Mouse (Mus musculus): ENCODE measurements at regions not wholly inside any gene's neighbourhood (a gene's known extent, or its start where the extent isn't known, plus 50 kb on each side); places are given as distances from the start of the nearest gene placed in this dataset.
A peak's percentile ranks its signal among the peaks of the same experiment; 100 is the strongest.
"Not testable (repeated sequence)": the region's sequence is repeated elsewhere in the genome, so short reads cannot be mapped to it uniquely, and the experiment has no call there.

DNA sequence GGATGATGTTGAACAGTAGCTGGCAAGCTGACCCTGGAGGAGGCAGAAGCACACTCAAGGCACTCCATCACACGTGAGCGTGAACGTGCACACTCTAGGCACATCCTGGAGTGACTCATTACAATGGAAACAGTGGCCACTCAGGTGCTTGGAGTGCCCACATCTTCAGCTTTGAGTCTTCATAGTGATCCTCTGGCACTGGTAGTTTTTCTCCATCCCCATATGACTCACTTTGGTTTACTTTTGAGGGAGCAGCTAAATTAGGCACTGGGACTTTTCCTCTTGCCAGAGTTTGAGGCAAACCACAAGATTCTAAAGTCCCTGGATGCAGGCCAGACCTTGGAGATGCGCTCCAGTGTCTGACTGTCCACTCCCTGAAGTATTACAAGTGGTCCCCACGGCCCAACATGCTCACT is 52.5 kb upstream of the Slc44a3 start:
- peak in 1 of 2 experiments; percentile 39 for DNase-seq (ENCODE audit: extremely low spot score in 1 of 2, low spot score in 1 of 2)

DNA sequence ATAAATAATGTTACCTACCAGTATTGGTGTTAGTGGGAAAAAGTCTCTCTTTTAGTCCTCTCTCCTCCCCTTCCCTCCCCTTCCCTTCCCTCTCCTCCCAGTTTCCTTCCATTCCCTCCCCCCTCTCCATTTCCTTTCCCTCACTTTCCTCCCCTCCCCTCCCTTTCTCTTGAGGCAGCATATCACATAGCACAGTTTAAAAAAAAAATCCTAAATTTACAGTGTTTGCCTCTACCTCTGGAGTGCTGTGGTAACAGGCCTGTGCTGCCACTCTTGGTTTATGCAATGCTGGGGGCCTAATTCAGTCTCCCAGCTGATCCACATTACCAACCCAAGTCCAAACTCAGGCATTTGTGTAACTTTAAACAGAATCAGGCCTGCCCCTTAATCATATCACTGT is 52.1 kb upstream of the Slc44a3 start:
- DNase-seq (ENCODE audit: extremely low spot score in 1 of 2, low spot score in 1 of 2) = no peak

- DNase-seq (ENCODE audit: extremely low spot score in 1 of 2, low spot score in 1 of 2) = not testable (repeated sequence)
Measured at GRCm38 (mm10) chr3:121582711-121583110, 50.5 kb upstream of the Slc44a3 start.

All from frontal cortex, adult 2 months (tissue).